9 mouse cellular contexts compared by ENCODE assay signal in the genomic region with DNA sequence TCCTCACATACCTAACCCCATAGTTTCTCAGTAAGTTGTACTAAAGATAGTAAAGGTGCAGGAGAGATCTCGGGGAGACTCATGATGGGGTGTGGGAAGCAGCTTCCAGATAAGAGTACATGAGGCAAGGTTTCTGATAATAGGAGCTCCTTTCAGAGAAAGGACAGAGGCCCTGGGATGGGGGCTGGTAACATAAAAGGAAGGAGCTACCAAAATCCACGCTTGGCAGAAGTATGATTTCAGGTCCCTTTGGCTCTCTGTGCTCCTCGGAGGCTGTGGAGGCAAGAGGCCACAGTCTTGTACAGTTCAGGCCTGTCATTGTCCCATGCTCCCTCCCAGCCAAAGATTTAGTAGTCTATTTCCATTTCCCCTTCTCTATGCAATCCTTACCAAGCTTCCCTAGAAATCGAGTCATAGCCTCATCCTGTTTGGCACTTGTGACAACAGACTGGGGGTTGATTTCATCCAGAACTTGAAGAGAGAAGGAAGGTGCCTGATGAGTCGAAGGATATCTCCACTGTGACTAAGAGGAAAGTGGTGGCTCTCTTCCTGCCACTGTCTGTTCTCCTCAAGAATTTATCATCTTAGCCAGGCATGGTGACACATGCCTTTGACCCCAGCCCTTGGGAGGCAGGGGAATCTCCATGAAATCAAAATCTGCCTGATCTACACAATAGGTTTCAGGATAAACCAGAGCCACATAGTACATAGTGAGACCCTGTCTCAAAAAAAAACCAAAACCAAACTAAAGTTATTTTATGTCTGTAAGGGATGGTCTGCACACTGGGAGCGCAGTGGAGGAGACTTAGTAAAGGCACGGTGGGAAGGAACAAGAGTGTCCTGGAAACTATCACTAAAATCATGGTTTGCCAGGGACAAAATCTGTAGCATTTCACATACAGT. TPM values are rescaled to one million over a fixed set of nuclear protein-coding genes. Genes with fewer than 3 reads are reported as not detected.
DNase-seq lines count a peak whose midpoint lies in the region; ATAC-seq and TF ChIP-seq lines count a peak whose summit lies in the region.
"Had no signal": no experiment of that assay in that cellular context is flagged by ENCODE, and none has a peak within 500 bp of the region (broad histone marks: within the 10 kb centered on the region; RNA-seq: fewer than 3 reads in every experiment).

No protein-coding gene starts in this region.

- no peak overlapping the region for H3ac ChIP-seq in myocyte (ENCODE audit: control insufficient read depth, insufficient read length)

- H3K79me2 ChIP-seq in myocyte (ENCODE audit: control insufficient read depth, insufficient read depth): peaks cover 4% of the 10 kb centered on the region

- peak overlapping the region; percentile 69 for H3K4me3 ChIP-seq in kidney, embryonic 15.5 days (replicated peaks)
- H3K4me3 ChIP-seq in embryonic facial prominence, embryonic 10.5 days: peak overlapping the region; percentile 74
- H3K4me3 ChIP-seq in intestine, embryonic 16.5 days (ENCODE audit: low read length): peak overlapping the region; percentile 68; the same call in 1 of the 2 replicates
- H3K4me3 ChIP-seq in myocyte: peak overlapping the region; percentile 29

- TF ChIP-seq POLR2A in myocyte (IDR thresholded peaks at IDR 0.05; ENCODE audit: insufficient read length, low read depth): no peak

- H3K9ac ChIP-seq in kidney, embryonic 15.5 days: peak overlapping the region; percentile 93; the same call in 1 of the 2 replicates
- H3K9ac ChIP-seq in intestine, embryonic 16.5 days (ENCODE audit: low read depth, low read length): peak overlapping the region; percentile 93

- peak overlapping the region; percentile 95 for H3K27ac ChIP-seq in kidney, embryonic 15.5 days
- H3K27ac ChIP-seq in embryonic facial prominence, embryonic 10.5 days (replicated peaks): peak overlapping the region; percentile 96
- peak overlapping the region; percentile 90 for H3K27ac ChIP-seq in intestine, embryonic 16.5 days (ENCODE audit: low read length)

- no peak for DNase-seq in kidney, adult 9 months
- no peak for DNase-seq in embryonic facial prominence, embryonic 10.5 days (ENCODE audit: low spot score)
- no peak for DNase-seq in right cerebral cortex, postnatal 10 days (ENCODE audit: low spot score in 2 of 2)
- DNase-seq in cerebellum, postnatal 10 days: no peak
- DNase-seq in layer of hippocampus, postnatal 25 days (ENCODE audit: extremely low spot score in 1 of 2, low spot score in 1 of 2): no peak
- DNase-seq: gastrocnemius, adult 2 months had no signal

- WGBS in kidney, embryonic 15.5 days: 68% methylated on average over 7 of the region's 7 CpGs
- WGBS in embryonic facial prominence, embryonic 10.5 days: 88% methylated on average over 7 of the region's 7 CpGs
- WGBS in intestine, embryonic 16.5 days: 68% methylated on average over 7 of the region's 7 CpGs

- no peaks in the 10 kb centered on the region for H3K9me3 ChIP-seq in kidney, embryonic 15.5 days (replicated peaks)
- H3K9me3 ChIP-seq in embryonic facial prominence, embryonic 10.5 days: no peaks in the 10 kb centered on the region
- H3K9me3 ChIP-seq in intestine, embryonic 16.5 days (ENCODE audit: control insufficient read depth, low read length): no peaks in the 10 kb centered on the region

- H3K36me3 ChIP-seq in kidney, embryonic 15.5 days: no peaks in the 10 kb centered on the region
- no peaks in the 10 kb centered on the region for H3K36me3 ChIP-seq in embryonic facial prominence, embryonic 10.5 days (replicated peaks)
- no peaks in the 10 kb centered on the region for H3K36me3 ChIP-seq in intestine, embryonic 16.5 days (ENCODE audit: control insufficient read depth, insufficient read depth, low read length)
- no peaks in the 10 kb centered on the region for H3K36me3 ChIP-seq in myocyte (ENCODE audit: control insufficient read depth, insufficient read depth)

- peaks cover 52% of the 10 kb centered on the region for H3K4me1 ChIP-seq in kidney, embryonic 15.5 days
- peaks cover 55% of the 10 kb centered on the region for H3K4me1 ChIP-seq in embryonic facial prominence, embryonic 10.5 days
- H3K4me1 ChIP-seq in intestine, embryonic 16.5 days (ENCODE audit: control insufficient read depth, insufficient read depth, low read length): peaks cover 40% of the 10 kb centered on the region

- H3K27me3 ChIP-seq in kidney, embryonic 15.5 days: no peaks in the 10 kb centered on the region
- H3K27me3 ChIP-seq in embryonic facial prominence, embryonic 10.5 days (replicated peaks; ENCODE audit: low read depth, poor library complexity, severe bottlenecking): peaks cover 7% of the 10 kb centered on the region; the same call in 1 of the 2 replicates
- no peaks in the 10 kb centered on the region for H3K27me3 ChIP-seq in intestine, embryonic 16.5 days (replicated peaks; ENCODE audit: control insufficient read depth, insufficient read depth, low read length)
- no peaks in the 10 kb centered on the region for H3K27me3 ChIP-seq in myocyte (ENCODE audit: control insufficient read depth, insufficient read depth, insufficient read length)

- ATAC-seq in kidney, embryonic 15.5 days (replicated peaks; ENCODE audit: low FRiP score): no peak
- no peak for ATAC-seq in intestine, embryonic 16.5 days

- H3K4me2 ChIP-seq in kidney, embryonic 15.5 days: peak overlapping the region; percentile 99
- H3K4me2 ChIP-seq in intestine, embryonic 16.5 days (ENCODE audit: low read depth, low read length): peak overlapping the region; percentile 100
- H3K4me2 ChIP-seq in myocyte (ENCODE audit: low read depth): peak overlapping the region; percentile 65

TF ChIP-seq in myocyte, 11 proteins besides CTCF, POLR2A, EP300 and RAD21:
- TF ChIP-seq MAX (IDR thresholded peaks at IDR 0.05; ENCODE audit: low read depth) (no peak), CEBPB (IDR thresholded peaks at IDR 0.05; ENCODE audit: insufficient read depth, poor library complexity, severe bottlenecking) (no peak), USF1 (IDR thresholded peaks at IDR 0.05; ENCODE audit: low read depth) (no peak), MYOD1 (IDR thresholded peaks at IDR 0.05; ENCODE audit: control insufficient read depth in 1 of 3, insufficient read length in 2 of 3, low read depth in 2 of 3) (no peak), TCF12 (IDR thresholded peaks at IDR 0.05; ENCODE audit: insufficient read depth, poor library complexity, severe bottlenecking) (no peak), SRF (IDR thresholded peaks at IDR 0.05; ENCODE audit: control insufficient read depth, insufficient read length, low read depth) (no peak), POLR2AphosphoS2 (IDR thresholded peaks at IDR 0.05; ENCODE audit: insufficient read length, low read depth) (no peak), REST (IDR thresholded peaks at IDR 0.05; ENCODE audit: insufficient read depth, insufficient read length) (no peak), E2F4 (IDR thresholded peaks at IDR 0.05; ENCODE audit: insufficient read depth) (no peak), TCF3 (IDR thresholded peaks at IDR 0.05; ENCODE audit: insufficient read length, low read depth) (no peak), MYOG (IDR thresholded peaks at IDR 0.05; ENCODE audit: control insufficient read depth in 1 of 3, insufficient read depth in 1 of 3, insufficient read length in 2 of 3, low read depth in 2 of 3) (no peak)
TF ChIP-seq in myocyte: peak in this region for 0.

RNA-seq across cellular contexts. Expression of a gene that starts 1.4 kb away (rescaled TPM):
- 5.2 and 5.4 TPM in 2 replicates for polyA plus RNA-seq in kidney, embryonic 15.5 days (2015; fragmentation: Nextera tagmentation; extraction: Ambion mirVana)
- 3.9 and 4.4 TPM in 2 replicates for polyA plus RNA-seq in embryonic facial prominence, embryonic 10.5 days (2016; fragmentation: Nextera tagmentation; extraction: Ambion mirVana)
- polyA plus RNA-seq in intestine, embryonic 16.5 days (2015; fragmentation: Nextera tagmentation; extraction: Ambion mirVana): 3.6 and 4.4 TPM in 2 replicates
- 2.1 TPM for polyA plus RNA-seq in myocyte (2012; fragmentation: generic; extraction: Trizol)
- under 1 TPM; 0.62 to 0.82 TPM for total RNA-seq in layer of hippocampus, postnatal 25 days (2021)
- total RNA-seq: gastrocnemius, adult 2 months had no signal

RNA-seq across cellular contexts. Expression of a gene that starts 4.6 kb away (rescaled TPM):
- 300 and 320 TPM in 2 replicates for polyA plus RNA-seq in kidney, embryonic 15.5 days (2015; fragmentation: Nextera tagmentation; extraction: Ambion mirVana)
- polyA plus RNA-seq in embryonic facial prominence, embryonic 10.5 days (2016; fragmentation: Nextera tagmentation; extraction: Ambion mirVana): 190 and 191 TPM in 2 replicates
- 405 and 416 TPM in 2 replicates for polyA plus RNA-seq in intestine, embryonic 16.5 days (2015; fragmentation: Nextera tagmentation; extraction: Ambion mirVana)
- polyA plus RNA-seq in myocyte (2012; fragmentation: generic; extraction: Trizol): 412 TPM
- 10 to 100 TPM in 1 of 2 experiments, 1 to 10 TPM in 1; 9.7 to 10.1 TPM for total RNA-seq in layer of hippocampus, postnatal 25 days (2021)

RNA-seq across cellular contexts. Expression of a gene that starts 13.7 kb away (rescaled TPM):
- polyA plus RNA-seq in kidney, embryonic 15.5 days (2015; fragmentation: Nextera tagmentation; extraction: Ambion mirVana): 324 and 356 TPM in 2 replicates
- 482 and 503 TPM in 2 replicates for polyA plus RNA-seq in embryonic facial prominence, embryonic 10.5 days (2016; fragmentation: Nextera tagmentation; extraction: Ambion mirVana)
- 146 and 170 TPM in 2 replicates for polyA plus RNA-seq in intestine, embryonic 16.5 days (2015; fragmentation: Nextera tagmentation; extraction: Ambion mirVana)
- 101 TPM for polyA plus RNA-seq in myocyte (2012; fragmentation: generic; extraction: Trizol)
- 10 to 100 TPM; 19.5 to 20.7 TPM for total RNA-seq in layer of hippocampus, postnatal 25 days (2021)

RNA-seq across cellular contexts. Expression of a gene that starts 17.3 kb away (rescaled TPM):
- polyA plus RNA-seq in kidney, embryonic 15.5 days (2015; fragmentation: Nextera tagmentation; extraction: Ambion mirVana): 6.2 and 6.8 TPM in 2 replicates
- polyA plus RNA-seq in embryonic facial prominence, embryonic 10.5 days (2016; fragmentation: Nextera tagmentation; extraction: Ambion mirVana): 4.2 and 5.6 TPM in 2 replicates
- polyA plus RNA-seq in intestine, embryonic 16.5 days (2015; fragmentation: Nextera tagmentation; extraction: Ambion mirVana): 11.3 TPM in 2 replicates
- polyA plus RNA-seq in myocyte (2012; fragmentation: generic; extraction: Trizol): 0.14 TPM
- total RNA-seq in layer of hippocampus, postnatal 25 days (2021): 1 to 10 TPM in 1 of 2 experiments, under 1 TPM in 1; 0.64 to 1.1 TPM
- total RNA-seq: gastrocnemius, adult 2 months had no signal

RNA-seq across cellular contexts. Expression of a gene that starts 20.0 kb away (rescaled TPM):
- 1.6 TPM in 1 of 2 replicates, not detected in the other for polyA plus RNA-seq in kidney, embryonic 15.5 days (2015; fragmentation: Nextera tagmentation; extraction: Ambion mirVana)
- 0.31 and 0.35 TPM in 2 replicates for polyA plus RNA-seq in embryonic facial prominence, embryonic 10.5 days (2016; fragmentation: Nextera tagmentation; extraction: Ambion mirVana)
- polyA plus RNA-seq in intestine, embryonic 16.5 days (2015; fragmentation: Nextera tagmentation; extraction: Ambion mirVana): 0.24 TPM in 1 of 2 replicates, not detected in the other
- polyA plus RNA-seq in myocyte (2012; fragmentation: generic; extraction: Trizol): 0.18 TPM
- not detected for total RNA-seq in layer of hippocampus, postnatal 25 days (2021)
- total RNA-seq: gastrocnemius, adult 2 months had no signal
